ENCODE assay signal across 10 mouse cellular contexts in genomic region chr17:50193653-50194052, GRCm38 (mm10). TPM values are rescaled to one million over a fixed set of nuclear protein-coding genes. Genes with fewer than 3 reads are reported as not detected.
A peak's percentile ranks its signal among the peaks of the same experiment; 100 is the strongest.
DNase-seq lines count a peak whose midpoint lies in the region; ATAC-seq and TF ChIP-seq lines count a peak whose summit lies in the region.
"Had no signal": no experiment of that assay in that cellular context is flagged by ENCODE, and none has a peak within 500 bp of the region (broad histone marks: within the 10 kb centered on the region; RNA-seq: fewer than 3 reads in every experiment).

No protein-coding gene starts in this region.

- H3K27ac ChIP-seq in intestine, postnatal 0 days (ENCODE audit: low read depth, low read length) = no peak overlapping the region
- no peak overlapping the region for H3K27ac ChIP-seq in intestine, embryonic 15.5 days
- peak overlapping the region; percentile 39; the same call in 1 of the 2 replicates for H3K27ac ChIP-seq in midbrain, embryonic 13.5 days
- H3K27ac ChIP-seq in midbrain, embryonic 11.5 days (ENCODE audit: low read depth, low read length) = no peak overlapping the region
- H3K27ac ChIP-seq in brown adipose tissue, adult 24 weeks (replicated peaks; ENCODE audit: low read depth, low read length) = 0 out of 2 replicates have a peak overlapping the region, but pooled peaks have one; percentile 21

- peak; percentile 61 for TF ChIP-seq CTCF in intestine, postnatal 0 days (IDR thresholded peaks at IDR 0.05; ENCODE audit: low read depth)

- 40% methylated on average over 3 of the region's 3 CpGs for WGBS in intestine, postnatal 0 days
- 47% methylated on average over 3 of the region's 3 CpGs for WGBS in intestine, embryonic 15.5 days
- WGBS in midbrain, embryonic 13.5 days = 38% methylated on average over 3 of the region's 3 CpGs
- WGBS in midbrain, embryonic 11.5 days = 45% methylated on average over 3 of the region's 3 CpGs

- no peak for DNase-seq in midbrain, embryonic 11.5 days (ENCODE audit: low spot score, missing footprints)
- peak; percentile 62 for DNase-seq in lung, postnatal 10 days
- no peak for DNase-seq in spleen, postnatal 4 days (ENCODE audit: low spot score in 2 of 2)
- DNase-seq: cerebellum, adult 11 months had no signal

- no peak overlapping the region for H3K4me2 ChIP-seq in intestine, postnatal 0 days (replicated peaks; ENCODE audit: low read depth)
- H3K4me2 ChIP-seq in intestine, embryonic 15.5 days (replicated peaks) = no peak overlapping the region
- H3K4me2 ChIP-seq in midbrain, embryonic 13.5 days (replicated peaks) = no peak overlapping the region
- no peak overlapping the region for H3K4me2 ChIP-seq in midbrain, embryonic 11.5 days

- no peaks in the 10 kb centered on the region for H3K36me3 ChIP-seq in intestine, postnatal 0 days (ENCODE audit: control insufficient read depth, insufficient read depth)
- H3K36me3 ChIP-seq in intestine, embryonic 15.5 days = no peaks in the 10 kb centered on the region
- H3K36me3 ChIP-seq in midbrain, embryonic 13.5 days = no peaks in the 10 kb centered on the region
- H3K36me3 ChIP-seq in midbrain, embryonic 11.5 days (ENCODE audit: control insufficient read depth, insufficient read depth, low read length) = no peaks in the 10 kb centered on the region

- ATAC-seq in intestine, postnatal 0 days = no peak
- ATAC-seq in intestine, embryonic 15.5 days = no peak
- no peak for ATAC-seq in midbrain, embryonic 13.5 days
- no peak for ATAC-seq in midbrain, embryonic 11.5 days (ENCODE audit: low FRiP score)
- no peak for ATAC-seq in erythroblast, adult 5-6 weeks (replicated peaks; ENCODE audit: low FRiP score, poor library complexity, severe bottlenecking)
- ATAC-seq: Patski had no signal

- no peak overlapping the region for H3K9ac ChIP-seq in intestine, postnatal 0 days (ENCODE audit: low read depth, low read length)
- H3K9ac ChIP-seq in intestine, embryonic 15.5 days = no peak overlapping the region
- H3K9ac ChIP-seq in midbrain, embryonic 13.5 days (replicated peaks) = no peak overlapping the region
- H3K9ac ChIP-seq in midbrain, embryonic 11.5 days (ENCODE audit: low read length) = no peak overlapping the region

- H3K4me3 ChIP-seq in intestine, postnatal 0 days (ENCODE audit: low read depth, low read length) = no peak overlapping the region
- H3K4me3 ChIP-seq in intestine, embryonic 15.5 days (replicated peaks) = no peak overlapping the region
- H3K4me3 ChIP-seq in midbrain, embryonic 13.5 days (replicated peaks) = no peak overlapping the region
- no peak overlapping the region for H3K4me3 ChIP-seq in midbrain, embryonic 11.5 days (ENCODE audit: low read depth, low read length)
- no peak overlapping the region for H3K4me3 ChIP-seq in brown adipose tissue, adult 24 weeks (ENCODE audit: insufficient read depth, low read depth, low read length)

- no peaks in the 10 kb centered on the region for H3K4me1 ChIP-seq in intestine, postnatal 0 days (replicated peaks; ENCODE audit: control insufficient read depth, insufficient read depth, low read length)
- peaks cover 8% of the 10 kb centered on the region; the same call in 1 of the 2 replicates for H3K4me1 ChIP-seq in intestine, embryonic 15.5 days (replicated peaks)
- peaks cover 38% of the 10 kb centered on the region for H3K4me1 ChIP-seq in midbrain, embryonic 13.5 days (replicated peaks)
- H3K4me1 ChIP-seq in midbrain, embryonic 11.5 days (ENCODE audit: control insufficient read depth, insufficient read depth, low read length) = peaks cover 10% of the 10 kb centered on the region
- peaks cover 28% of the 10 kb centered on the region for H3K4me1 ChIP-seq in brown adipose tissue, adult 24 weeks (ENCODE audit: control insufficient read depth, insufficient read depth, insufficient read length, low read length)

- peaks cover 14% of the 10 kb centered on the region for H3K27me3 ChIP-seq in intestine, postnatal 0 days (replicated peaks; ENCODE audit: control insufficient read depth, insufficient read depth, low read length)
- H3K27me3 ChIP-seq in intestine, embryonic 15.5 days (replicated peaks) = peaks cover 25% of the 10 kb centered on the region
- peaks cover 52% of the 10 kb centered on the region for H3K27me3 ChIP-seq in midbrain, embryonic 13.5 days
- peaks cover 30% of the 10 kb centered on the region for H3K27me3 ChIP-seq in midbrain, embryonic 11.5 days (ENCODE audit: control insufficient read depth, insufficient read depth, low read length)

- H3K9me3 ChIP-seq in intestine, postnatal 0 days (ENCODE audit: control insufficient read depth) = no peaks in the 10 kb centered on the region
- no peaks in the 10 kb centered on the region for H3K9me3 ChIP-seq in intestine, embryonic 15.5 days
- no peaks in the 10 kb centered on the region for H3K9me3 ChIP-seq in midbrain, embryonic 13.5 days
- H3K9me3 ChIP-seq in midbrain, embryonic 11.5 days (ENCODE audit: control insufficient read depth, low read length) = no peaks in the 10 kb centered on the region

RNA-seq across cellular contexts. Expression of gene Rftn1, which starts 3.2 kb away (rescaled TPM):
- 6.9 and 7.1 TPM in 2 replicates for polyA plus RNA-seq in intestine, postnatal 0 days (2015; fragmentation: Nextera tagmentation; extraction: Ambion mirVana)
- 10.1 and 10.5 TPM in 2 replicates for polyA plus RNA-seq in intestine, embryonic 15.5 days (2015; fragmentation: Nextera tagmentation; extraction: Ambion mirVana)
- 10.9 and 12.2 TPM in 2 replicates for polyA plus RNA-seq in midbrain, embryonic 13.5 days (2015; fragmentation: Nextera tagmentation; extraction: Ambion mirVana)
- polyA plus RNA-seq in midbrain, embryonic 11.5 days (2014; fragmentation: Nextera tagmentation; extraction: Ambion mirVana) = 3.5 and 4.3 TPM in 2 replicates
- polyA plus RNA-seq in brown adipose tissue, adult 24 weeks (2012; ENCODE audit: insufficient read depth, insufficient read length, missing spikeins) = 4.2 and 5.1 TPM in 2 replicates
- total RNA-seq in erythroblast, adult 5-6 weeks (2015; ENCODE audit: low replicate concordance) = 0.19 and 2.7 TPM in 2 replicates
- 4.3 and 6.4 TPM in 2 replicates for total RNA-seq in erythroblast, adult 5-6 weeks (2017; ENCODE audit: low replicate concordance)

Comparison
In these comparisons a context has a peak if more than half of its experiments do, and no peak if none do; other contexts are left out.
1. H3K27ac ChIP-seq: peak in midbrain, embryonic 13.5 days (single experiment) and brown adipose tissue, adult 24 weeks (single experiment); none in intestine, postnatal 0 days (single experiment), intestine, embryonic 15.5 days (single experiment) and midbrain, embryonic 11.5 days (single experiment).